Mouse (Mus musculus): ENCODE data around the gene Zfp213. TPM values are rescaled to one million over a fixed set of nuclear protein-coding genes. Genes with fewer than 3 reads are reported as not detected.
"Not testable (repeated sequence)": the region's sequence is repeated elsewhere in the genome, so short reads cannot be mapped to it uniquely, and the experiment has no call there.

Zfp213 gene
- polyA plus RNA-seq, 1 experiment = 4.2 TPM

DNA sequence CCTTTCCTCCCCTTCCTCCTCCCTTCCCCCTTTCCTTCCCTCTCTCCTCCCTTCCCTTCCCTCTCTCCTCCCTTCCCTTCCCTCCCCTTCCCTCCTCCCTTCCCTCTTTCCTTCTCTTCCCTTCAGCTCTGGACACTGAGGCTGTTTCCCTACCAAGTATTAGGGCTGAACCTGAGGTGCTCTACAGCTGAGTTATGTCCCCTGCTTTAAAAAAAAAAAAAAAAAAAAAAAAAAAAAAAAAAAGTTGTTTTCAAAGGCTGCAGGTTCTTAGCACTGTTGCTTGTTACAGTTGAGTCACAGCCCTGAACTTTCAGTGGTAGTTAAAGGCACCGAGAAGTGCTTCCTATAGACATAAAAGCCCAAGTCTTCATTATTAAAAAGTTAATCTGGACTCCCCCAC, 32.6 kb downstream of the Zfp213 start:
- not testable (repeated sequence) for H3K4me3 ChIP-seq (ENCODE audit: low read depth, low read length); H3K27me3 ChIP-seq (ENCODE audit: control insufficient read depth, insufficient read depth, low read length, poor library complexity, severe bottlenecking); H3K27ac ChIP-seq (ENCODE audit: insufficient read depth, low read length); H3K9ac ChIP-seq (ENCODE audit: low read depth, poor library complexity, severe bottlenecking); H3K4me1 ChIP-seq (ENCODE audit: control insufficient read depth, insufficient read depth, low read length); H3K36me3 ChIP-seq (ENCODE audit: control insufficient read depth, insufficient read depth, low read length, poor library complexity, severe bottlenecking)
- H3K9me3 ChIP-seq (replicated peaks; ENCODE audit: control insufficient read depth, insufficient read depth, low read length, poor library complexity, severe bottlenecking) = peaks cover 10% of the 10 kb centered on the region; the same call in 1 of the 2 replicates

- H3K4me3 ChIP-seq (ENCODE audit: low read depth, low read length); H3K27ac ChIP-seq (ENCODE audit: insufficient read depth, low read length); H3K27me3 ChIP-seq (ENCODE audit: control insufficient read depth, insufficient read depth, low read length, poor library complexity, severe bottlenecking); H3K36me3 ChIP-seq (ENCODE audit: control insufficient read depth, insufficient read depth, low read length, poor library complexity, severe bottlenecking); H3K9ac ChIP-seq (ENCODE audit: low read depth, poor library complexity, severe bottlenecking); H3K4me1 ChIP-seq (ENCODE audit: control insufficient read depth, insufficient read depth, low read length): not testable (repeated sequence)
- H3K9me3 ChIP-seq (replicated peaks; ENCODE audit: control insufficient read depth, insufficient read depth, low read length, poor library complexity, severe bottlenecking) = peaks cover 18% of the 10 kb centered on the region
These were observed 40.9 kb downstream of the Zfp213 start for GRCm38 (mm10) chr17:23522941-23523732.

DNA sequence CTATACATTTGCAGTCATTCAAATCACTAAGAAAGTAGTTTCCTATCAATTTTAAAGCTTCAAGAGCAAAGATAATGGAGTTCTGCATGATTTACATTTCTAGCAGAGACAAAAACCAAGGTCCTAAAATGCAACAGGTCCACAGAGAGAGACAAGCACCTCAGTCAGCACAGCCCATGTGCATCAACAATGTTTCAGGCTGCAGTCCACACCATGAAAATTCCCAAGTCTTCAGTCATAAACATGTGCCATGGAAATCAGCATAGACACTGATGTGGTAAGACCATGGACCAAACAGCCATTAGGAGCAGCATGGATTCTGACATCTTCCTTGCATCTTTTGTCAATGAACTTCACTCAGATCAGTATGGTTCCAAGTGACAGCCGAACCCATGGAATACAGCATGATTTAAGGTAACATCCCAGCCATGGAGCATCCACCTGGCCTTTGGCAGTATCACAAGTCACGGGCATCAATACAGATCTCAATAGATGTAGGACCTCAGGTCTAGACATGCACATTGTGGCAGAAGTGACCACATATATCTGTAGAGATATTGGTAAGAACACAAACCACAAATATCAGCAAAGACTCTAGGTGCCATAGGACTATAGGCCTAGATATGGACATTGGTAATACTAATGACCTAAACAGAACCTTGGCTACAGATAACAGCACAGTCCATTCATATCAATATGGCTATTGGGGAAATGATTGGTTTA, 45.2 kb downstream of the Zfp213 start:
- H3K9me3 ChIP-seq (replicated peaks; ENCODE audit: control insufficient read depth, insufficient read depth, low read length, poor library complexity, severe bottlenecking) = peaks cover 11% of the 10 kb centered on the region; the same call in 1 of the 2 replicates
- TF ChIP-seq EP300 (IDR thresholded peaks at IDR 0.05; ENCODE audit: insufficient read depth, low read depth, low read length) = no peak
- TF ChIP-seq CTCF (IDR thresholded peaks at IDR 0.05; ENCODE audit: low read depth, low read length) = no peak
- no peak for TF ChIP-seq POLR2A (IDR thresholded peaks at IDR 0.05; ENCODE audit: insufficient read depth, low read length)
- no peak overlapping the region for H3K4me3 ChIP-seq (ENCODE audit: low read depth, low read length)
- no peak overlapping the region for H3K9ac ChIP-seq (ENCODE audit: low read depth, poor library complexity, severe bottlenecking)
- H3K36me3 ChIP-seq (ENCODE audit: control insufficient read depth, insufficient read depth, low read length, poor library complexity, severe bottlenecking) = no peaks in the 10 kb centered on the region
- H3K27ac ChIP-seq (ENCODE audit: insufficient read depth, low read length) = no peak overlapping the region
- no peaks in the 10 kb centered on the region for H3K4me1 ChIP-seq (ENCODE audit: control insufficient read depth, insufficient read depth, low read length)
- no peaks in the 10 kb centered on the region for H3K27me3 ChIP-seq (ENCODE audit: control insufficient read depth, insufficient read depth, low read length, poor library complexity, severe bottlenecking)

Other genes starting within 250 kb of the Zfp213 start
- gene Vmn2r115, start 220.5 kb downstream of the Zfp213 start, polyA plus RNA-seq (2011; ENCODE audit: insufficient read depth, insufficient read length, low read depth, missing spikeins) = not detected in 2 replicates
- not detected in 2 replicates for gene Vmn2r116, start 179.6 kb downstream of the Zfp213 start, polyA plus RNA-seq (2011; ENCODE audit: insufficient read depth, insufficient read length, low read depth, missing spikeins)
- gene Vmn2r117, start 84.5 kb downstream of the Zfp213 start, polyA plus RNA-seq (2011; ENCODE audit: insufficient read depth, insufficient read length, low read depth, missing spikeins) = not detected in 2 replicates
- 25.1 and 27.7 TPM in 2 replicates for gene Zfp13, start 35.2 kb upstream of the Zfp213 start, polyA plus RNA-seq (2011; ENCODE audit: insufficient read depth, insufficient read length, low read depth, missing spikeins)
- 51.8 and 58.5 TPM in 2 replicates for gene Zscan10, start 36.6 kb upstream of the Zfp213 start, polyA plus RNA-seq (2011; ENCODE audit: insufficient read depth, insufficient read length, low read depth, missing spikeins)
- gene Mmp25, start 81.0 kb upstream of the Zfp213 start, polyA plus RNA-seq (2011; ENCODE audit: insufficient read depth, insufficient read length, low read depth, missing spikeins) = 10.9 and 12.6 TPM in 2 replicates
- 2.9 and 3.2 TPM in 2 replicates for gene Bicdl2, start 96.3 kb upstream of the Zfp213 start, polyA plus RNA-seq (2011; ENCODE audit: insufficient read depth, insufficient read length, low read depth, missing spikeins)
- gene Hcfc1r1, start 109.4 kb upstream of the Zfp213 start, polyA plus RNA-seq (2011; ENCODE audit: insufficient read depth, insufficient read length, low read depth, missing spikeins) = 145 and 149 TPM in 2 replicates
- gene Thoc6, start 109.6 kb upstream of the Zfp213 start, polyA plus RNA-seq (2011; ENCODE audit: insufficient read depth, insufficient read length, low read depth, missing spikeins) = 57.3 and 63.1 TPM in 2 replicates
- 51.7 and 61.7 TPM in 2 replicates for gene Tnfrsf12a, start 113.2 kb upstream of the Zfp213 start, polyA plus RNA-seq (2011; ENCODE audit: insufficient read depth, insufficient read length, low read depth, missing spikeins)
- 300 and 333 TPM in 2 replicates for gene Cldn6, start 115.0 kb upstream of the Zfp213 start, polyA plus RNA-seq (2011; ENCODE audit: insufficient read depth, insufficient read length, low read depth, missing spikeins)
- 1.7 and 2.9 TPM in 2 replicates for gene Cldn9, start 119.8 kb upstream of the Zfp213 start, polyA plus RNA-seq (2011; ENCODE audit: insufficient read depth, insufficient read length, low read depth, missing spikeins)
- gene 1520401A03Rik, start 158.5 kb upstream of the Zfp213 start, polyA plus RNA-seq (2011; ENCODE audit: insufficient read depth, insufficient read length, low read depth, missing spikeins) = 3.6 and 4.1 TPM in 2 replicates
- gene Pkmyt1, start 162.1 kb upstream of the Zfp213 start, polyA plus RNA-seq (2011; ENCODE audit: insufficient read depth, insufficient read length, low read depth, missing spikeins) = 26.5 and 27.7 TPM in 2 replicates
- gene Paqr4, start 176.6 kb upstream of the Zfp213 start, polyA plus RNA-seq (2011; ENCODE audit: insufficient read depth, insufficient read length, low read depth, missing spikeins) = 2.4 and 2.7 TPM in 2 replicates
- gene Kremen2, start 181.6 kb upstream of the Zfp213 start, polyA plus RNA-seq (2011; ENCODE audit: insufficient read depth, insufficient read length, low read depth, missing spikeins) = 0.57 and 1.4 TPM in 2 replicates
- 32.9 and 34.2 TPM in 2 replicates for gene Flywch1, start 207.4 kb upstream of the Zfp213 start, polyA plus RNA-seq (2011; ENCODE audit: insufficient read depth, insufficient read length, low read depth, missing spikeins)
- gene Flywch2, start 221.8 kb upstream of the Zfp213 start, polyA plus RNA-seq (2011; ENCODE audit: insufficient read depth, insufficient read length, low read depth, missing spikeins) = 10.7 and 13.1 TPM in 2 replicates
- 552 and 560 TPM in 2 replicates for gene Srrm2, start 226.3 kb upstream of the Zfp213 start, polyA plus RNA-seq (2011; ENCODE audit: insufficient read depth, insufficient read length, low read depth, missing spikeins)